Mouse (Mus musculus): ENCODE results near the gene Tmtc2.

- no peak for TF ChIP-seq CTCF (IDR thresholded peaks at IDR 0.05; ENCODE audit: low read depth)
- TF ChIP-seq EP300 (optimal IDR thresholded peaks at IDR 0.05), result no peak
These were observed 193.7 kb downstream of the Tmtc2 start for GRCm38 (mm10) chr10:105380584-105380983.

Data from stomach, postnatal 0 days (tissue).